Mouse (Mus musculus): ENCODE data around the gene Edar.

DNA sequence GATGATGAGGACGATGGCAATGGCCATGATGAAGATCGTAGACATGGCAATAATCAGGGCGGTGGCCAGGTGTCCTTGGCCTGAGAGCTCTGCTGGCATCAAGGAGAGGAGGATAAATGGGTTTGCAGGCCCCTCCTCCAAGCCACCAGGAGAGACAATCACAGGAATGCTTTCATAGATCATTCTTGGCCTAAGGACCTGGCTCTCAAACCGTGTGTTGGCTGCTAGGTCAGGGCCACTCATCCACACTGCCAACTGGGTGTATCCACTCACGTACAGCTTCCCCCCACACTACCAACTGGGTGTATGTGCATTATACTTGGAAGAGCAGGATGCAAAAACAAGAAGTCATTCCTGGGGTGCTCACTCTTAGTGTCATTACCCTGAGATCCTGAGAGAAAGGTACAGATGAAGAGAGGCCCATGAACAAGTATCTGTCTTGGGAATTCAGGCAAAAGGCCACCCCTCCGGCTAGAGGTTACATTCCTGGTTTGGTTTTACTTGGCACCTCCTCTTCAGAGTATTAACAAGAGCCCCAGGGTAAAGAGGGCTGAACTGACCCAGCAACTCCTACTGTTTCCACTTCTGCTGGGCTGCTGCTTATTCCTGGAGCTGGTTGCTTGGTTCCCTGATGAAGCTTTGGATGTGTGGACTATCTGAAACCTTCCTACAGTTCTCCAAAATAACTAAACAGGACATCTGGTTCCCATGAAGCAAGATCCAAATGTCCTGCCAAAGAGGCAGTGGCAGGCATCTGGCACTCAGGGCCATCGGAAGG lies 64.8 kb downstream of the Edar start:
- no peak for TF ChIP-seq ZNF384 (IDR thresholded peaks at IDR 0.05; ENCODE audit: low read depth, low read length)
- TF ChIP-seq HCFC1 (IDR thresholded peaks at IDR 0.05; ENCODE audit: borderline replicate concordance, insufficient read depth, low read length): no peak
- no peak for TF ChIP-seq ZC3H11A (IDR thresholded peaks at IDR 0.05; ENCODE audit: borderline replicate concordance, low read depth, low read length)
